Mouse (Mus musculus): Measurements from ENCODE around the gene Dcaf11.

Dcaf11 gene

GRCm38 (mm10) chr14:55584702-55585565 is 25.1 kb downstream of the Dcaf11 start, which contains the start of gene Emc9:
Gene Emc9 (minus strand): TSS chr14:55585302.
- DNase-seq (ENCODE audit: low read depth): peak; percentile 57

GRCm38 (mm10) chr14:55585566-55585960 is 25.8 kb downstream of the Dcaf11 start:
- no peak for DNase-seq (ENCODE audit: low read depth)

- no peak for DNase-seq (ENCODE audit: low read depth)
Measured at GRCm38 (mm10) chr14:55586149-55586548, 26.3 kb downstream of the Dcaf11 start.

- no peak for DNase-seq (ENCODE audit: low read depth)
Measured at GRCm38 (mm10) chr14:55589271-55589670, 29.5 kb downstream of the Dcaf11 start.

GRCm38 (mm10) chr14:55589771-55590448 is 30.1 kb downstream of the Dcaf11 start:
- peak; percentile 34 for DNase-seq (ENCODE audit: low read depth)

GRCm38 (mm10) chr14:55590748-55591330 is 31.0 kb downstream of the Dcaf11 start, which contains the start of gene Psme2:
Gene Psme2 (minus strand): TSS chr14:55591113.
- peak; percentile 98 for DNase-seq (ENCODE audit: low read depth)

- DNase-seq (ENCODE audit: low read depth): peak; percentile 93
Measured at GRCm38 (mm10) chr14:55591331-55591891, 31.6 kb downstream of the Dcaf11 start, which contains the start of gene Rnf31. Gene Rnf31 (plus strand): TSS chr14:55591708.

- no peak for DNase-seq (ENCODE audit: low read depth)
Measured at GRCm38 (mm10) chr14:55592226-55592625, 32.4 kb downstream of the Dcaf11 start.

- no peak for DNase-seq (ENCODE audit: low read depth)
Measured at GRCm38 (mm10) chr14:55596036-55596690, 36.4 kb downstream of the Dcaf11 start.

GRCm38 (mm10) chr14:55598521-55599390 is 39.0 kb downstream of the Dcaf11 start:
- no peak for DNase-seq (ENCODE audit: low read depth)

- DNase-seq (ENCODE audit: low read depth): no peak
Measured at GRCm38 (mm10) chr14:55603271-55603632, 43.4 kb downstream of the Dcaf11 start, which contains the start of gene Irf9. Gene Irf9 (plus strand): TSS chr14:55603571.

GRCm38 (mm10) chr14:55603633-55604576 is 44.1 kb downstream of the Dcaf11 start:
- peak; percentile 89 for DNase-seq (ENCODE audit: low read depth)

GRCm38 (mm10) chr14:55604823-55605222 is 45.0 kb downstream of the Dcaf11 start:
- no peak for DNase-seq (ENCODE audit: low read depth)

- no peak for DNase-seq (ENCODE audit: low read depth)
Measured at GRCm38 (mm10) chr14:55605743-55606459, 46.1 kb downstream of the Dcaf11 start.

GRCm38 (mm10) chr14:55608339-55608738 is 48.5 kb downstream of the Dcaf11 start:
- no peak for DNase-seq (ENCODE audit: low read depth)

GRCm38 (mm10) chr14:55613346-55613745 is 53.5 kb downstream of the Dcaf11 start:
- DNase-seq (ENCODE audit: low read depth): no peak

GRCm38 (mm10) chr14:55614565-55615178 is 54.9 kb downstream of the Dcaf11 start:
- no peak for DNase-seq (ENCODE audit: low read depth)

GRCm38 (mm10) chr14:55615876-55616275 is 56.1 kb downstream of the Dcaf11 start:
- peak; percentile 44 for DNase-seq (ENCODE audit: low read depth)
